In genomic region chr11:116423782-116424620, GRCm38 (mm10) we compare ENCODE assay signal across 11 mouse cellular contexts. TPM values are rescaled to one million over a fixed set of nuclear protein-coding genes. Genes with fewer than 3 reads are reported as not detected.
DNase-seq lines count a peak whose midpoint lies in the region; ATAC-seq and TF ChIP-seq lines count a peak whose summit lies in the region.
"Had no signal": no experiment of that assay in that cellular context is flagged by ENCODE, and none has a peak within 500 bp of the region (broad histone marks: within the 10 kb centered on the region; RNA-seq: fewer than 3 reads in every experiment).

No protein-coding gene starts in this region.

- ATAC-seq in intestine, embryonic 16.5 days: no peak
- ATAC-seq in intestine, embryonic 15.5 days: no peak
- ATAC-seq in forebrain, embryonic 15.5 days (replicated peaks): no peak

- H3K27me3 ChIP-seq in intestine, embryonic 16.5 days (replicated peaks; ENCODE audit: control insufficient read depth, insufficient read depth, low read length): no peaks in the 10 kb centered on the region
- no peaks in the 10 kb centered on the region for H3K27me3 ChIP-seq in intestine, embryonic 15.5 days (replicated peaks)
- H3K27me3 ChIP-seq in spleen, adult 2 months (ENCODE audit: control insufficient read depth, insufficient read depth, low read length): no peaks in the 10 kb centered on the region
- H3K27me3 ChIP-seq in forebrain, embryonic 15.5 days: no peaks in the 10 kb centered on the region

- peak overlapping the region; percentile 38; the same call in 1 of the 2 replicates for H3K27ac ChIP-seq in intestine, embryonic 16.5 days (ENCODE audit: low read length)
- H3K27ac ChIP-seq in intestine, embryonic 15.5 days: no peak overlapping the region
- H3K27ac ChIP-seq in spleen, adult 2 months (ENCODE audit: insufficient read depth, low read length): peak overlapping the region; percentile 90
- H3K27ac ChIP-seq in forebrain, embryonic 15.5 days (replicated peaks): no peak overlapping the region

- H3K4me1 ChIP-seq in intestine, embryonic 16.5 days (ENCODE audit: control insufficient read depth, insufficient read depth, low read length): peaks cover 18% of the 10 kb centered on the region
- H3K4me1 ChIP-seq in intestine, embryonic 15.5 days (replicated peaks): peaks cover 7% of the 10 kb centered on the region; the same call in 1 of the 2 replicates
- peaks cover 3% of the 10 kb centered on the region; the same call in 1 of the 2 replicates for H3K4me1 ChIP-seq in lung, adult 2 months (ENCODE audit: control insufficient read depth, insufficient read depth, low read length)
- H3K4me1 ChIP-seq in spleen, adult 2 months (ENCODE audit: control insufficient read depth, insufficient read depth, insufficient read length): peaks cover 27% of the 10 kb centered on the region; the same call in 1 of the 2 replicates
- H3K4me1 ChIP-seq in forebrain, embryonic 15.5 days: no peaks in the 10 kb centered on the region

- H3K9ac ChIP-seq in intestine, embryonic 16.5 days (ENCODE audit: low read depth, low read length): no peak overlapping the region
- H3K9ac ChIP-seq in intestine, embryonic 15.5 days: no peak overlapping the region
- H3K9ac ChIP-seq in forebrain, embryonic 15.5 days (replicated peaks): no peak overlapping the region

- WGBS in intestine, embryonic 16.5 days: 65% methylated on average over 10 of the region's 10 CpGs
- 64% methylated on average over 10 of the region's 10 CpGs for WGBS in intestine, embryonic 15.5 days
- WGBS in lung, adult 2 months: 40% methylated on average over 10 of the region's 10 CpGs
- WGBS in spleen, adult 2 months: 19% methylated on average over 10 of the region's 10 CpGs
- 88% methylated on average over 10 of the region's 10 CpGs for WGBS in forebrain, embryonic 15.5 days

- H3K36me3 ChIP-seq in intestine, embryonic 16.5 days (ENCODE audit: control insufficient read depth, insufficient read depth, low read length): no peaks in the 10 kb centered on the region
- H3K36me3 ChIP-seq in intestine, embryonic 15.5 days: no peaks in the 10 kb centered on the region
- H3K36me3 ChIP-seq in spleen, adult 2 months (ENCODE audit: control insufficient read depth, insufficient read depth, low read length): no peaks in the 10 kb centered on the region
- no peaks in the 10 kb centered on the region for H3K36me3 ChIP-seq in forebrain, embryonic 15.5 days

- H3K4me3 ChIP-seq in intestine, embryonic 16.5 days (ENCODE audit: low read length): no peak overlapping the region
- no peak overlapping the region for H3K4me3 ChIP-seq in intestine, embryonic 15.5 days (replicated peaks)
- H3K4me3 ChIP-seq in lung, adult 2 months (replicated peaks; ENCODE audit: extremely low read depth, low read depth, low read length): no peak overlapping the region
- no peak overlapping the region; the same call in 1 of the 2 replicates for H3K4me3 ChIP-seq in spleen, adult 2 months (ENCODE audit: extremely low read depth, insufficient read depth, insufficient read length)
- no peak overlapping the region for H3K4me3 ChIP-seq in forebrain, embryonic 15.5 days

- no peaks in the 10 kb centered on the region for H3K9me3 ChIP-seq in intestine, embryonic 16.5 days (ENCODE audit: control insufficient read depth, low read length)
- H3K9me3 ChIP-seq in intestine, embryonic 15.5 days: no peaks in the 10 kb centered on the region
- H3K9me3 ChIP-seq in forebrain, embryonic 15.5 days: no peaks in the 10 kb centered on the region

- TF ChIP-seq CTCF in lung, adult 2 months (IDR thresholded peaks at IDR 0.05; ENCODE audit: insufficient read depth, low read length): no peak
- TF ChIP-seq CTCF in spleen, adult 2 months (IDR thresholded peaks at IDR 0.05; ENCODE audit: extremely low read depth, insufficient read depth, insufficient read length, insufficient replicate concordance): no peak

- peak; percentile 65; the same call in 1 of the 2 replicates for TF ChIP-seq POLR2A in lung, adult 2 months (IDR thresholded peaks at IDR 0.05; ENCODE audit: borderline replicate concordance, extremely low read depth, low read depth, low read length)
- peak; percentile 86 for TF ChIP-seq POLR2A in spleen, adult 2 months (IDR thresholded peaks at IDR 0.05; ENCODE audit: low read depth, low read length)

- DNase-seq in c-Kit-positive CD71-negative TER-119-negative erythroid progenitor cells, embryonic 14.5 days (ENCODE audit: low read depth): peak; percentile 62
- no peak for DNase-seq in lung, adult 2 months
- DNase-seq in spleen, adult 2 months (ENCODE audit: low read depth in 1 of 2, low spot score in 2 of 2): peak; percentile 84 to 86
- DNase-seq in frontal cortex, postnatal 14 days (ENCODE audit: low spot score in 2 of 2): no peak
- DNase-seq in embryo, embryonic 9.5 days (ENCODE audit: extremely low spot score): no peak
- DNase-seq: cerebellum, adult 9-11 months; kidney, postnatal 4 days had no signal

- H3K4me2 ChIP-seq in intestine, embryonic 16.5 days (ENCODE audit: low read depth, low read length): no peak overlapping the region
- no peak overlapping the region for H3K4me2 ChIP-seq in intestine, embryonic 15.5 days (replicated peaks)
- H3K4me2 ChIP-seq in forebrain, embryonic 15.5 days (replicated peaks): no peak overlapping the region

RNA-seq across cellular contexts. Expression of gene Ubald2, which starts 9.9 kb away (rescaled TPM):
- 47.2 and 55.0 TPM in 2 replicates for polyA plus RNA-seq in intestine, embryonic 16.5 days (2015; fragmentation: Nextera tagmentation; extraction: Ambion mirVana)
- 48.8 and 50.7 TPM in 2 replicates for polyA plus RNA-seq in intestine, embryonic 15.5 days (2015; fragmentation: Nextera tagmentation; extraction: Ambion mirVana)
- 159 and 160 TPM in 2 replicates for polyA plus RNA-seq in lung, adult 2 months (2012; rRNA removed)
- 152 and 245 TPM in 2 replicates for polyA plus RNA-seq in spleen, adult 2 months (2012; rRNA removed)
- 58.8 and 59.5 TPM in 2 replicates for polyA plus RNA-seq in forebrain, embryonic 15.5 days (2015; fragmentation: Nextera tagmentation; extraction: Ambion mirVana)

RNA-seq across cellular contexts. Expression of gene Rnf157, which starts 11.2 kb away (rescaled TPM):
- polyA plus RNA-seq in intestine, embryonic 16.5 days (2015; fragmentation: Nextera tagmentation; extraction: Ambion mirVana): 4.4 and 5.2 TPM in 2 replicates
- 16.4 and 18.2 TPM in 2 replicates for polyA plus RNA-seq in intestine, embryonic 15.5 days (2015; fragmentation: Nextera tagmentation; extraction: Ambion mirVana)
- polyA plus RNA-seq in lung, adult 2 months (2012; rRNA removed): 3.0 and 3.6 TPM in 2 replicates
- 10.7 and 16.2 TPM in 2 replicates for polyA plus RNA-seq in spleen, adult 2 months (2012; rRNA removed)
- 53.4 and 55.6 TPM in 2 replicates for polyA plus RNA-seq in forebrain, embryonic 15.5 days (2015; fragmentation: Nextera tagmentation; extraction: Ambion mirVana)

RNA-seq across cellular contexts. Expression of gene Qrich2, which starts 42.0 kb away (rescaled TPM):
- polyA plus RNA-seq in intestine, embryonic 16.5 days (2015; fragmentation: Nextera tagmentation; extraction: Ambion mirVana): 0.39 TPM in 2 replicates
- polyA plus RNA-seq in intestine, embryonic 15.5 days (2015; fragmentation: Nextera tagmentation; extraction: Ambion mirVana): 0.30 TPM in 1 of 2 replicates, not detected in the other
- polyA plus RNA-seq in lung, adult 2 months (2012; rRNA removed): 0.11 and 0.18 TPM in 2 replicates
- polyA plus RNA-seq in spleen, adult 2 months (2012; rRNA removed): 0.07 and 0.14 TPM in 2 replicates
- not detected in 2 replicates for polyA plus RNA-seq in forebrain, embryonic 15.5 days (2015; fragmentation: Nextera tagmentation; extraction: Ambion mirVana)
- polyA plus RNA-seq: stomach, embryonic 14.5 days had no signal

Comparison
In these comparisons a context has a peak if more than half of its experiments do, and no peak if none do; other contexts are left out.
1. H3K27ac ChIP-seq: peak in intestine, embryonic 16.5 days (single experiment) and spleen, adult 2 months (single experiment); none in intestine, embryonic 15.5 days (single experiment) and forebrain, embryonic 15.5 days (single experiment).
2. DNase-seq: peak in c-Kit-positive CD71-negative TER-119-negative erythroid progenitor cells, embryonic 14.5 days (single experiment) and spleen, adult 2 months (2 of 2); none in lung, adult 2 months (single experiment), frontal cortex, postnatal 14 days (0 of 2) and embryo, embryonic 9.5 days (single experiment).